Mouse (Mus musculus): ENCODE results near the gene Csad.

DNA sequence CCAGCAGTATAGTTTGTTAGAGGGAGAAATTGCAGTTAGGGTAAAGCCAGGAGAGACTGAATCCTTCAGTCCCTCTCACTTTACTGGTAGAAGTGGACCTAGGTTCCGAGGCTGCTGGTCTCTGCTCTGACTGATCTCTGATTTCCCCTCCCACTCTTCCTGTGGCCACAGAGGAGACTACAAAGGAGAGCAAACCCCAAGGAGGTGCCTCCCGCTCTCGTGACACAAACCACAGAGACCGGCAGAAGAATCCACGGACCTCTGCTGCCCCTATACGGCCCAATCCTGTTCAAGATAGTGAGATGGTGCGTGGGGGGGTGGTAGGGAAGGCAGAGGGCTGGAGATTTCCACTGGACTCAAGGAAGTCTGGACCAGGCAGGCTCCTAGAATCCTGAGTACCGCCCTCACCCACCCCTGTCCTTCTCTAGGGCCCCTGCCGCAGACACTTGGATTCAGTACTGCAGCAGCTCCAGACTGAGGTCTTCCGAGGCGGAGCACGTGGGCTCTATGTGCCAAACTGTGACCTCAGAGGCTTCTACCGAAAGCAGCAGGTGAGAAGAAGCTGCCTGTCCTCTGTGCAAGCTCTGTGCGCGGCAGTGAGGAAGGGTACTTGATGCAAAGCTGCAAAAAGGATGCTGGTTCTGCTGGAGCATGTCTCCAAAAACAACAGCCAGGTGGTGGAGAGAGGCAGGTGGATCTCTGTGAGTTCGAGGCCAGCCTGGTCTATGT is 56.7 kb downstream of the Csad start:
- no peak for TF ChIP-seq CTCF (IDR thresholded peaks at IDR 0.05)
- TF ChIP-seq POLR2A (IDR thresholded peaks at IDR 0.05; ENCODE audit: insufficient read depth, low read depth, low read length): no peak
- TF ChIP-seq EP300 (IDR thresholded peaks at IDR 0.05; ENCODE audit: insufficient read depth, low read depth, low read length): no peak
